Mouse (Mus musculus) liver, embryonic 15.5 days (tissue): ENCODE measurements around the gene Tenm4. TPM values are rescaled to one million over a fixed set of nuclear protein-coding genes. Genes with fewer than 3 reads are reported as not detected.

Experiments
- ATAC-seq: fragments of 200-750 bp; cut with Nextera tagmentation; 2 replicates; pipeline ENCODE4 v1.8.0; 2017; ENCODE audit warnings: moderate number of reproducible peaks, mild to moderate bottlenecking, moderate library complexity; ENCODE audit not compliant: insufficient read depth
- H3K27ac ChIP-seq: fragments of 300-500 bp; sonication (generic); replicated peaks from 2 replicates; pipeline ENCODE4 v1.5.1; 2015; ENCODE audit warnings: mild to moderate bottlenecking, inconsistent platforms
- H3K27me3 ChIP-seq: fragments of 300-500 bp; sonication (generic); 2 replicates; pipeline ENCODE4 v1.6.1; 2015; ENCODE audit warnings: mild to moderate bottlenecking, inconsistent platforms
- H3K36me3 ChIP-seq: fragments of 300-500 bp; sonication (generic); replicated peaks from 2 replicates; pipeline ENCODE4 v1.6.1; 2015; ENCODE audit warnings: moderate library complexity, mild to moderate bottlenecking, inconsistent platforms
- H3K4me1 ChIP-seq: fragments of 300-500 bp; sonication (generic); replicated peaks from 2 replicates; pipeline ENCODE4 v1.6.1; 2015; ENCODE audit warnings: inconsistent platforms
- H3K4me2 ChIP-seq: fragments of 300-500 bp; sonication (generic); 2 replicates; pipeline ENCODE4 v1.6.1; 2015; ENCODE audit warnings: moderate library complexity, mild to moderate bottlenecking, inconsistent platforms
- H3K4me3 ChIP-seq: fragments of 300-500 bp; sonication (generic); replicated peaks from 2 replicates; pipeline ENCODE4 v1.5.1; 2015; ENCODE audit warnings: mild to moderate bottlenecking, inconsistent platforms
- H3K9ac ChIP-seq: fragments of 300-500 bp; sonication (generic); 2 replicates; pipeline ENCODE4 v1.6.1; 2015; ENCODE audit warnings: moderate library complexity, mild to moderate bottlenecking, inconsistent platforms
- H3K9me3 ChIP-seq: fragments of 300-500 bp; sonication (generic); replicated peaks from 2 replicates; pipeline ENCODE4 v1.6.1; 2016; ENCODE audit warnings: inconsistent platforms
- WGBS: fragments of 180-500 bp; shearing (Covaris S2); methylation state at CpG from one replicate; pipeline ENCODE4 v1.1.7; 2015; ENCODE audit warnings: mixed read lengths; ENCODE audit not compliant: insufficient replicate concordance; 5-methylcytosine and 5-hydroxymethylcytosine counted together
- polyA plus RNA-seq: library from polyadenylated mRNA; unstranded; fragments of >200 nt; fragmentation: Nextera tagmentation; extraction: Ambion mirVana; gene quantifications from 2 replicates; pipeline ENCODE4 v1.2.1, GENCODE M21; 2015

Tenm4 gene
- polyA plus RNA-seq, 1 experiment from 2014 or later = 0.69 TPM

DNA sequence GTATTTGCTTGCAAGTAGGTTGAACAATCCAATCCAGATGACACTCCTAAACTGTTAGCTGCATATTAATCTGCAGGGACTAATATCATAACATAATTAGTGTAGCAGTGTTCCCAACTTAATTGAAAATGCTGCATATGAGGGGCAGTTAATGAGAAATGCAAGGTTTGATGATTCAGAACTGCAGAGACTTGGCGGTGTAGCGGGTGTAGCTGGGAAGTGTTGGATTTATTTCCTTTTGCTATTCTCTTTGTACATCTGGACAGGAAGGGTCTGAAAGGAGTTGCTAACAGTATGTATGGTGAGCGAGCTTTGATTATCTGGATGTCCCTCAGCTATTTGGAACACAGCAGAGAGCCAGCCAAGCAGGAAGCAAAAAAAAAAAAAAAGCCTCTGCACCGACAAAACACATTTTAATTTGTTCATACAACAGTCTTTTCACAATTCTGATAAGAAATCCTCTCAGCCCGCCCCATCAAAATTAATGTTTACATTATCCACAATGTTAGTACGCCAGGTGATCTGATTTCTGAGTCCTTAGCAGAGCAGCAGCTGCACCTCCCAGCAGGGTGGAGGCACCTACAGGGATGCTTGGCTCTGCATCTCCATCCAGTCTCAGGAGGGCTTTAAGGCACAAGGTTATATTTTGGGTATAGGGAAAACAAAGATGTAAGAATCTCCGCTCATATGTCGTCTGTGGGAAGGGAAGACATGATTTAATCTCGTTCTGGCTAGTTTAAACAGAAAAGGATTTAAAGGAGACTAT is 243.4 kb downstream of the Tenm4 start:
- Histone ChIP-seq H3K36me3 (no peaks in the 10 kb centered on the region), H3K4me1 (no peaks in the 10 kb centered on the region), H3K9ac (no peak overlapping the region), H3K27ac (no peak overlapping the region), H3K4me2 (no peak overlapping the region), H3K4me3 (no peak overlapping the region), H3K9me3 (no peaks in the 10 kb centered on the region), H3K27me3 (no peaks in the 10 kb centered on the region)
- ATAC-seq = no peak
- WGBS = 58% methylated on average over 9 of the region's 9 CpGs

DNA sequence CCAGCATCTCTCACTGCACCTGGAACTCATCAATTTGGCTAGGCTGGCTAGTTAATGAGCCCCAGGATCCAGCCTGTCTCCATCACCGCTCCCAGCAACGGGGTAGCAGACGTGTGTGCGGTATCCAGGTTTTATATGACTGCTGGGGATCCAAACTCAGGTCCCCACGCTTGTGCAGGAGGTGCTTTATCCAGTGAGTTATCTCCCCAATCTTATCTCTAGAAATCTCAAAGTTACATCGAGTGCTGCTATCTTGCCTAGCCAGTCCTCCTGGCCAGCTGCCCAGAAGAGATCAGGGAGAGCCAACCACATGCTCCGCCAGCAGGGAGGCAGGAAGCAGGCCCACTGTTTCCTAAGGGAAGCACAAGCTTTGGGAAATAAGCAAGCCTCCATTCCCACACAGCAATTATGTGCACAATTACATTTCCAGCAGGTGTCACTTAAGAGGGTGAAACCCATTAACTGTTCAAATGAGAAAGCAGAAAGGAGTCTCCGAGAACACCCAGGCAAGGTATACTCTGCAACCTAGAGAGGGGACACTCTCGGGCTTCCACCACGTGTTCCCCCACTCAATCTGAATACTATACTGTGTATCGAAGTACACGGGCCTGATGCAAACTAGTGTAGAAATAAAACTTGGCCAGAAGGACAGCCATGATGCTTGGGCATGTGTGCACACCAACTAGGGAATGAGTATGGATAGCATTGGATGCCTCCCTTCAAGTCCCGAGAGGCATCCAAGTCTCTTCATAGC is 246.4 kb downstream of the Tenm4 start:
- 61% methylated on average over 13 of the region's 13 CpGs for WGBS
- H3K4me1 ChIP-seq = no peaks in the 10 kb centered on the region
- H3K36me3 ChIP-seq = no peaks in the 10 kb centered on the region
- no peaks in the 10 kb centered on the region for H3K9me3 ChIP-seq
- H3K27me3 ChIP-seq = no peaks in the 10 kb centered on the region
- H3K27ac ChIP-seq = no peak overlapping the region
- no peak overlapping the region for H3K4me2 ChIP-seq
- no peak overlapping the region for H3K9ac ChIP-seq
- no peak for ATAC-seq
- no peak overlapping the region for H3K4me3 ChIP-seq

- Histone ChIP-seq H3K4me1 (no peaks in the 10 kb centered on the region), H3K4me3 (no peak overlapping the region), H3K9ac (no peak overlapping the region), H3K36me3 (no peaks in the 10 kb centered on the region), H3K9me3 (no peaks in the 10 kb centered on the region), H3K27me3 (no peaks in the 10 kb centered on the region), H3K27ac (no peak overlapping the region), H3K4me2 (no peak overlapping the region)
- 48% methylated on average over 3 of the region's 3 CpGs for WGBS
- no peak for ATAC-seq
Measured at GRCm38 (mm10) chr7:96418146-96418545, 247.1 kb downstream of the Tenm4 start.

DNA sequence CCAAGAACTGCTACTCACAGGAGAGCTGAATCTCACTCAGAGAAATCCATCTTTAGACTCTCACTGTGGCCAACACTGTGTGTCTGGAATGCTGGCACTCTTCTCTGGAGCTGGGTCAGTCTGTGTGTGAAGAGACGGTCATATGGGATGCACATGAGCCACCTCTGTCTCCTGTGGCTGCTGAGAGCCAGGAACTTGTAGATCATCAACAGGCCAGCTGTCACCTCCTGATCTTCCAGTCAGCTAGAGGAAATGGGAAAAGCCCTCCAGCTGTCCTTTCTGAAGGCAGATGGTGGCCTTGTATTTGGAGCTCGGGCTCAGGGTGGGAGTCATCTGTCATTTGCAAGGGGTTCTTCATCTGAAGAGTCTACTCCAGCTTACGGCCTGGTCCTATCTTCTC is 249.0 kb downstream of the Tenm4 start:
- WGBS = 49% methylated on average over 3 of the region's 3 CpGs
- H3K4me1 ChIP-seq = no peaks in the 10 kb centered on the region
- no peaks in the 10 kb centered on the region for H3K36me3 ChIP-seq

DNA sequence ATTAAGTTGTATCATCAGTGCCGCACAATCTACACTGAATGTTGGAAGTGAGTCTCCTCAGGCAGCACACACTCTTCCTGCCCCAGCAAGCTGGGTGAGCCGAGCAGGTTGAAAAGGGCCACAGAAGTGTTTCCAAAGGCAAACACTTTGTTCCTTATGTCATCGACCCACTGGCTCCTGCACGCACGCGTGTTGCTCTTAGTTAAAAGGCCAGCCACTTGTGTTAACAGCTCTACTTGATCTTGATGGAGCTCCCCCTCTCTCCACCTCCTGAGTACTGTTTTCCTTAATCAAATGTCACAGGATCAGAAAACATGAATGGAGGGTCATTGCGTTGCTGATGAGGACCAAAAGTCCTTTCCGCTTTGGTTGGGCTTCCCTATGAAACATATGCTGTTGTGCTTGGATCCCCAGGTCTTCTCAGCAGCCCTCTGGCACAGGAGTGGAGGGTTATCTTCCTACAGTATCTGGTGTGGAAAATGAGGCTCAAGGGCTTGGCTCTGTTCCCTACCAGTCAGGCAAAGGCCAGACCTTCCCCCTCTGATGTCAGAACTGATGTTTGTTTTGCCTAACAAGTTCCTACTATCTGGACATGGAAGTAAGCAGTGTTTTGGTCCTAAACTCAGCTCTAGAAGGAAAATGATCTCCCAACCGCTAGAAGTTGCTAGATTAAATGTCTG is 250.0 kb downstream of the Tenm4 start:
- Histone ChIP-seq H3K4me2 (no peak overlapping the region), H3K27me3 (no peaks in the 10 kb centered on the region), H3K9me3 (no peaks in the 10 kb centered on the region), H3K4me1 (no peaks in the 10 kb centered on the region), H3K36me3 (no peaks in the 10 kb centered on the region), H3K4me3 (no peak overlapping the region), H3K9ac (no peak overlapping the region), H3K27ac (no peak overlapping the region)
- WGBS = 71% methylated on average over 9 of the region's 9 CpGs
- no peak for ATAC-seq

More for the DNA sequence above, 249.0 kb downstream of the Tenm4 start:
- H3K4me3 ChIP-seq = no peak overlapping the region
- no peak overlapping the region for H3K4me2 ChIP-seq
- no peak for ATAC-seq
- H3K9ac ChIP-seq = no peak overlapping the region
- no peaks in the 10 kb centered on the region for H3K27me3 ChIP-seq
- H3K27ac ChIP-seq = no peak overlapping the region
- H3K9me3 ChIP-seq = no peaks in the 10 kb centered on the region

- no peaks in the 10 kb centered on the region for H3K9me3 ChIP-seq
- H3K27ac ChIP-seq = no peak overlapping the region
- WGBS = 58% methylated on average over 8 of the region's 8 CpGs
- no peak overlapping the region for H3K4me2 ChIP-seq
- H3K27me3 ChIP-seq = no peaks in the 10 kb centered on the region
- H3K9ac ChIP-seq = no peak overlapping the region
- ATAC-seq = no peak
- no peaks in the 10 kb centered on the region for H3K36me3 ChIP-seq
- H3K4me3 ChIP-seq = no peak overlapping the region
- H3K4me1 ChIP-seq = no peaks in the 10 kb centered on the region
Measured at GRCm38 (mm10) chr7:96426954-96427353, 255.9 kb downstream of the Tenm4 start.

- Histone ChIP-seq H3K4me2 (no peak overlapping the region), H3K4me1 (no peaks in the 10 kb centered on the region), H3K36me3 (no peaks in the 10 kb centered on the region), H3K9me3 (no peaks in the 10 kb centered on the region), H3K4me3 (no peak overlapping the region), H3K9ac (no peak overlapping the region), H3K27me3 (no peaks in the 10 kb centered on the region), H3K27ac (no peak overlapping the region)
- no peak for ATAC-seq
- 65% methylated on average over 2 of the region's 2 CpGs for WGBS
Measured at GRCm38 (mm10) chr7:96433307-96433706, 262.3 kb downstream of the Tenm4 start.

DNA sequence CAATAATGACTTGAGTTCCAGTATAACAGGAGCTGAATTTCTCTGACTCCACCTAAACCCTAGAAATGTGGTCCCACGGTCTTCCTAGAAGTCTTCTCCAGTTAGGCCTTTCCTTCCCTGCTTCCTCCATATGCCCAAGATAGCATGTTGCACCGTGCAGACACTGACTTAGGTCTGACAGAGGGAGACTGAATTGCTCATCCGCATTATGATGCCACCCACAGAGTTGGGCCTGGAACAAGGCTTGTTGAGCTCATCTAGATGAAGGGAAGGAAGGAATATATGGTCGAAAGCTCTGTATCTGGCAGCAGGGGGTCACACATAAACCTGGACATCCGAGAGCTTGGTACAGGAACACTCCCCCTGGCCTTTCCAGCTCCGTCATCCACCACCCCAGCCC is 267.3 kb downstream of the Tenm4 start:
- ATAC-seq = no peak
- H3K4me2 ChIP-seq = no peak overlapping the region
- H3K27ac ChIP-seq = no peak overlapping the region
- H3K9me3 ChIP-seq = no peaks in the 10 kb centered on the region
- H3K36me3 ChIP-seq = no peaks in the 10 kb centered on the region
- H3K27me3 ChIP-seq = no peaks in the 10 kb centered on the region
- H3K4me1 ChIP-seq = no peaks in the 10 kb centered on the region
- no peak overlapping the region for H3K9ac ChIP-seq
- H3K4me3 ChIP-seq = no peak overlapping the region
- WGBS = 53% methylated on average over 6 of the region's 6 CpGs

GRCm38 (mm10) chr7:96440161-96440707 is 269.2 kb downstream of the Tenm4 start:
- no peak overlapping the region for H3K27ac ChIP-seq
- H3K4me2 ChIP-seq = no peak overlapping the region
- no peaks in the 10 kb centered on the region for H3K27me3 ChIP-seq
- H3K4me1 ChIP-seq = no peaks in the 10 kb centered on the region
- ATAC-seq = no peak
- H3K9ac ChIP-seq = no peak overlapping the region
- no peaks in the 10 kb centered on the region for H3K36me3 ChIP-seq
- no peaks in the 10 kb centered on the region for H3K9me3 ChIP-seq
- H3K4me3 ChIP-seq = no peak overlapping the region

DNA sequence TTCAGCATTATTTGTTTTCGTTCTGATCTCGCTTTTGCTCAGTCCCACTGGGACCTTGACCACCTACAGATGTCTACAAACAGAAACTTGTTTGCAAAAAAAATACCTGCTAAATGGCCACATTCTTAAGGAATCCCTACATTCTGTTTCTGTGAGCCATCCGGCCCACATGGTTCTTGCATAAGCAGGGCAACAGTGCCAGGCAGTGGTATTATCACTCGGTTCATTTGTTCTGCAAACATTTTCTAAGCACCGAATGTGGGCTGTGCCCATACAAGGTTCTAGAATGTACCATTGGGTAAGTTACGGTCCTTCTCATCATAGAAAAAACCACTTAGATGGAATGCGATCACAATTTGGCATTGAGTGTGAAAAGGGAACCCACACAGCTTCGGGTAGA is 274.7 kb downstream of the Tenm4 start:
- Histone ChIP-seq H3K4me1 (no peaks in the 10 kb centered on the region), H3K27ac (no peak overlapping the region), H3K9me3 (no peaks in the 10 kb centered on the region), H3K27me3 (no peaks in the 10 kb centered on the region), H3K4me2 (no peak overlapping the region), H3K4me3 (no peak overlapping the region), H3K9ac (no peak overlapping the region), H3K36me3 (no peaks in the 10 kb centered on the region)
- no peak for ATAC-seq
- WGBS = 68% methylated on average over 8 of the region's 8 CpGs

DNA sequence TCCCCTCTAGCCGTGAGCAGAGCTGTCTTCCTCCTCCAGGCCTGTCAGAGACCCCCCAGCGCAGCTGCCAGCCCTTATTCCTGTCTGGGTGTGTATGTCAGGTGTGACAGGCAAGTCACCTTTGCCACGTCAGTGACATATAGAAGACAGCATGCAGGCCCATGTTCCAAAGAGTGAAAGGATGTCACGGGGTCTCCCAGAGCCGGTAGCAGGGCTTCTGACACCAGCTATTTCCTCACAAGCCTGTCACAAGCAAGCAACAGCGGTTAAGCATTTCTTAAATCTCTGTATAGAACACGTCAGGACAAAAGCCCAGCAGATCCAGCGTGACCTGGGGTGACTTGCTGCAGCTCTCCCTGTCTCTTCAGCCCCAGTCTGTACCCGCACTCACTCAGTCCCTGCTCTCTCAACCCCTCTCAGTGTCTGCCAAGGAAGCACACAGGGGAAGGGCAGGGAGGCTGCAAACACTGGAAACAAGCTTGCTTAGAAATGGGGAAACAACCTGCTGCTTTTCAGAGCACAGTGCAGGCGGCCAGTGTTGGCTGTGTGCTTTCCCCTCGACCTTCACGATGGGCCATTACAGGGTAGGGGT is 276.9 kb downstream of the Tenm4 start:
- H3K9ac ChIP-seq = no peak overlapping the region
- no peaks in the 10 kb centered on the region for H3K36me3 ChIP-seq
- H3K27me3 ChIP-seq = no peaks in the 10 kb centered on the region
- ATAC-seq = no peak
- H3K4me2 ChIP-seq = no peak overlapping the region
- no peak overlapping the region for H3K27ac ChIP-seq
- H3K9me3 ChIP-seq = no peaks in the 10 kb centered on the region
- 56% methylated on average over 12 of the region's 12 CpGs for WGBS
- H3K4me3 ChIP-seq = no peak overlapping the region
- no peaks in the 10 kb centered on the region for H3K4me1 ChIP-seq
